14 mouse cellular contexts compared by ENCODE assay signal in the genomic region with DNA sequence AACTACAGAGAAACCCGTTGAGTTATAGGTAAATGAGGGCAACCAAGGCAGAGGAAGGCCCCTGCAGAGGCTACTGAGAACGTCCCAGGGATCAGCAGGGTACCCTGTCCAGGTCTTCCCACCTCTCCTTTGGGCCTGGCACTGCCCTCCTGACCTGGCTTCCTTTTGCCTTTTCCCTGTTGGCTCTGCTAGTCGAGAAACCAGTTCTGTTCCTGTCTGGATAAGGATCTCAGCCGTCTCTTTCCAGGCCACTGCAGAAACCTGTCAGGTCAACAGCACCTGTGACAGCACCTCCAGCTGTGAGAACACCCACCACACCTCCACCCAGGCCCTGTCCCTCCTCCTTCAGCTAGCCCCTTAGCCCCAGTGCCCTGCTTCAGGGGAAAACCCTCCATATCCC. TPM values are rescaled to one million over a fixed set of nuclear protein-coding genes. Genes with fewer than 3 reads are reported as not detected.
DNase-seq lines count a peak whose midpoint lies in the region; ATAC-seq lines count a peak whose summit lies in the region.
"Had no signal": no experiment of that assay in that cellular context is flagged by ENCODE, and none has a peak within 500 bp of the region (broad histone marks: within the 10 kb centered on the region; RNA-seq: fewer than 3 reads in every experiment).

No protein-coding gene starts in this region.

- no peak overlapping the region for H3K4me3 ChIP-seq in heart, embryonic 10.5 days
- H3K4me3 ChIP-seq in embryonic facial prominence, embryonic 15.5 days (replicated peaks) = no peak overlapping the region
- no peak overlapping the region for H3K4me3 ChIP-seq in stomach, embryonic 16.5 days (replicated peaks; ENCODE audit: low read length)
- H3K4me3 ChIP-seq: hindbrain, embryonic 15.5 days had no signal

- H3K9ac ChIP-seq in embryonic facial prominence, embryonic 15.5 days = no peak overlapping the region
- no peak overlapping the region for H3K9ac ChIP-seq in stomach, embryonic 16.5 days (ENCODE audit: low read length)
- H3K9ac ChIP-seq: hindbrain, embryonic 15.5 days had no signal

- peaks cover 10% of the 10 kb centered on the region; the same call in 1 of the 2 replicates for H3K27me3 ChIP-seq in heart, embryonic 10.5 days (ENCODE audit: insufficient read depth, poor library complexity, severe bottlenecking)
- no peaks in the 10 kb centered on the region for H3K27me3 ChIP-seq in embryonic facial prominence, embryonic 15.5 days
- H3K27me3 ChIP-seq in stomach, embryonic 16.5 days (ENCODE audit: control insufficient read depth, insufficient read depth, low read length) = no peaks in the 10 kb centered on the region
- H3K27me3 ChIP-seq: hindbrain, embryonic 15.5 days had no signal

- no peak for DNase-seq in heart, embryonic 10.5 days (ENCODE audit: low spot score)
- DNase-seq in heart, adult 9 months (ENCODE audit: low spot score in 2 of 2) = no peak
- DNase-seq in kidney, postnatal 10 days = peak; percentile 21
- DNase-seq in kidney, adult 9 months = no peak
- DNase-seq: cerebellum, adult 11-12 months; layer of hippocampus, postnatal 36 days; lung, postnatal 36 days; right cerebral cortex, adult 18-20 months; thymus, postnatal 14 days had no signal

- peaks cover 33% of the 10 kb centered on the region for H3K4me1 ChIP-seq in heart, embryonic 10.5 days
- H3K4me1 ChIP-seq in embryonic facial prominence, embryonic 15.5 days = peaks cover 33% of the 10 kb centered on the region
- peaks cover 23% of the 10 kb centered on the region for H3K4me1 ChIP-seq in stomach, embryonic 16.5 days (ENCODE audit: control insufficient read depth, insufficient read depth, low read length)

- WGBS in heart, embryonic 10.5 days = 15% methylated on average over 4 of the region's 4 CpGs
- WGBS in embryonic facial prominence, embryonic 15.5 days = 13% methylated on average over 4 of the region's 4 CpGs
- WGBS in stomach, embryonic 16.5 days = 16% methylated on average over 4 of the region's 4 CpGs

- no peak for ATAC-seq in embryonic facial prominence, embryonic 15.5 days (ENCODE audit: insufficient number of reproducible peaks, low FRiP score, low TSS enrichment, low read depth)
- no peak for ATAC-seq in stomach, embryonic 16.5 days (ENCODE audit: insufficient read depth, low FRiP score)
- ATAC-seq in CD4-positive, CD25-positive, alpha-beta regulatory T cell, adult 4 months = no peak

- H3K27ac ChIP-seq in heart, embryonic 10.5 days = peak overlapping the region; percentile 72
- peak overlapping the region; percentile 97 for H3K27ac ChIP-seq in embryonic facial prominence, embryonic 15.5 days (replicated peaks)
- peak overlapping the region; percentile 56; the same call in 1 of the 2 replicates for H3K27ac ChIP-seq in stomach, embryonic 16.5 days (ENCODE audit: low read length)
- H3K27ac ChIP-seq: hindbrain, embryonic 15.5 days had no signal

- no peaks in the 10 kb centered on the region for H3K9me3 ChIP-seq in heart, embryonic 10.5 days
- no peaks in the 10 kb centered on the region for H3K9me3 ChIP-seq in embryonic facial prominence, embryonic 15.5 days (replicated peaks)
- no peaks in the 10 kb centered on the region for H3K9me3 ChIP-seq in stomach, embryonic 16.5 days (replicated peaks; ENCODE audit: control insufficient read depth, low read length)
- H3K9me3 ChIP-seq: hindbrain, embryonic 15.5 days had no signal

- H3K4me2 ChIP-seq in embryonic facial prominence, embryonic 15.5 days (replicated peaks) = no peak overlapping the region
- H3K4me2 ChIP-seq in stomach, embryonic 16.5 days (ENCODE audit: low read depth, low read length) = no peak overlapping the region
- H3K4me2 ChIP-seq: hindbrain, embryonic 15.5 days; midbrain, embryonic 11.5 days had no signal

- H3K36me3 ChIP-seq in heart, embryonic 10.5 days = 0 out of 2 replicates have a peak, but pooled peaks cover 5% of the 10 kb centered on the region
- H3K36me3 ChIP-seq in embryonic facial prominence, embryonic 15.5 days = peaks cover 3% of the 10 kb centered on the region; the same call in 1 of the 2 replicates
- H3K36me3 ChIP-seq in stomach, embryonic 16.5 days (ENCODE audit: control insufficient read depth, insufficient read depth, low read length) = no peaks in the 10 kb centered on the region
- H3K36me3 ChIP-seq: hindbrain, embryonic 15.5 days had no signal

RNA-seq across cellular contexts. Expression of a gene that starts 10.0 kb away (rescaled TPM):
- 35.8 and 126 TPM in 2 replicates for polyA plus RNA-seq in heart, embryonic 10.5 days (2016; fragmentation: Nextera tagmentation; extraction: Ambion mirVana)
- 200 and 206 TPM in 2 replicates for polyA plus RNA-seq in embryonic facial prominence, embryonic 15.5 days (2015; fragmentation: Nextera tagmentation; extraction: Ambion mirVana)
- 29.4 and 43.3 TPM in 2 replicates for polyA plus RNA-seq in stomach, embryonic 16.5 days (2015; fragmentation: Nextera tagmentation; extraction: Ambion mirVana)
- not detected for polyA plus RNA-seq in CD4-positive, CD25-positive, alpha-beta regulatory T cell, adult 4 months (2017; shearing (Covaris generic))

RNA-seq across cellular contexts. Expression of a gene that starts 12.4 kb away (rescaled TPM):
- 25.0 and 28.8 TPM in 2 replicates for polyA plus RNA-seq in heart, embryonic 10.5 days (2016; fragmentation: Nextera tagmentation; extraction: Ambion mirVana)
- polyA plus RNA-seq in embryonic facial prominence, embryonic 15.5 days (2015; fragmentation: Nextera tagmentation; extraction: Ambion mirVana) = 41.9 and 57.3 TPM in 2 replicates
- 7.7 and 10.2 TPM in 2 replicates for polyA plus RNA-seq in stomach, embryonic 16.5 days (2015; fragmentation: Nextera tagmentation; extraction: Ambion mirVana)
- polyA plus RNA-seq in CD4-positive, CD25-positive, alpha-beta regulatory T cell, adult 4 months (2017; shearing (Covaris generic)) = not detected

RNA-seq across cellular contexts. Expression of a gene that starts 28.0 kb away (rescaled TPM):
- 16.8 and 21.0 TPM in 2 replicates for polyA plus RNA-seq in heart, embryonic 10.5 days (2016; fragmentation: Nextera tagmentation; extraction: Ambion mirVana)
- polyA plus RNA-seq in embryonic facial prominence, embryonic 15.5 days (2015; fragmentation: Nextera tagmentation; extraction: Ambion mirVana) = 19.8 and 22.4 TPM in 2 replicates
- polyA plus RNA-seq in stomach, embryonic 16.5 days (2015; fragmentation: Nextera tagmentation; extraction: Ambion mirVana) = 19.8 and 20.3 TPM in 2 replicates
- polyA plus RNA-seq in CD4-positive, CD25-positive, alpha-beta regulatory T cell, adult 4 months (2017; shearing (Covaris generic)) = 10 to 100 TPM; 24.4 to 28.2 TPM

RNA-seq across cellular contexts. Expression of a gene that starts 28.4 kb away (rescaled TPM):
- polyA plus RNA-seq in heart, embryonic 10.5 days (2016; fragmentation: Nextera tagmentation; extraction: Ambion mirVana) = 39.6 and 55.1 TPM in 2 replicates
- polyA plus RNA-seq in embryonic facial prominence, embryonic 15.5 days (2015; fragmentation: Nextera tagmentation; extraction: Ambion mirVana) = 54.5 and 56.2 TPM in 2 replicates
- 40.8 and 41.5 TPM in 2 replicates for polyA plus RNA-seq in stomach, embryonic 16.5 days (2015; fragmentation: Nextera tagmentation; extraction: Ambion mirVana)
- polyA plus RNA-seq in CD4-positive, CD25-positive, alpha-beta regulatory T cell, adult 4 months (2017; shearing (Covaris generic)) = 10 to 100 TPM in 1 of 2 experiments, 1 to 10 TPM in 1; 8.5 to 15.1 TPM

RNA-seq across cellular contexts. Expression of a gene that starts 39.2 kb away (rescaled TPM):
- 64.2 and 71.3 TPM in 2 replicates for polyA plus RNA-seq in heart, embryonic 10.5 days (2016; fragmentation: Nextera tagmentation; extraction: Ambion mirVana)
- polyA plus RNA-seq in embryonic facial prominence, embryonic 15.5 days (2015; fragmentation: Nextera tagmentation; extraction: Ambion mirVana) = 75.4 and 78.9 TPM in 2 replicates
- polyA plus RNA-seq in stomach, embryonic 16.5 days (2015; fragmentation: Nextera tagmentation; extraction: Ambion mirVana) = 66.2 and 77.2 TPM in 2 replicates
- 100 to 1,000 TPM; 169 TPM for polyA plus RNA-seq in CD4-positive, CD25-positive, alpha-beta regulatory T cell, adult 4 months (2017; shearing (Covaris generic))

Comparison
In these comparisons a context has a peak if more than half of its experiments do, and no peak if none do; other contexts are left out.
1. RNA of a gene that starts 10.0 kb away (polyA plus RNA-seq): 200 to 206 TPM in embryonic facial prominence, embryonic 15.5 days, 35.8 to 126 TPM in heart, embryonic 10.5 days and 29.4 to 43.3 TPM in stomach, embryonic 16.5 days; not detected in CD4-positive, CD25-positive, alpha-beta regulatory T cell, adult 4 months; every median in the first group is over 10 times any median in the second.
2. Peak in every context shown above with its lines, with median percentiles within 50 percentile points of each other: H3K27ac ChIP-seq.